Mouse (Mus musculus) heart, postnatal 14 days (tissue): ENCODE measurements around the gene Ugt1a10. TPM values are rescaled to one million over a fixed set of nuclear protein-coding genes. Genes with fewer than 3 reads are reported as not detected.

Experiments
- DNase-seq, 2 experiments: peaks; one replicate each; pipeline ENCODE4 v3.0.0; 2021 to 2022
- intact Hi-C: fragments of 180-260 bp; cut with DNase I; formaldehyde crosslinking; loops from one replicate; pipeline ENCODE4 v1.15.1; 2025
- microRNA-seq, 2 experiments: library from miRNA; unstranded; fragments of <30 nt; microRNA quantifications; one replicate each; pipeline ENCODE4 v1.2.0; 2021 to 2022
- total RNA-seq, 2 experiments: library from RNA; stranded (reverse); gene quantifications; 2 replicates each; pipeline ENCODE4 v1.2.3; 2021

Ugt1a10 gene
- total RNA-seq, 2 experiments from 2014 or later = not detected

DNA sequence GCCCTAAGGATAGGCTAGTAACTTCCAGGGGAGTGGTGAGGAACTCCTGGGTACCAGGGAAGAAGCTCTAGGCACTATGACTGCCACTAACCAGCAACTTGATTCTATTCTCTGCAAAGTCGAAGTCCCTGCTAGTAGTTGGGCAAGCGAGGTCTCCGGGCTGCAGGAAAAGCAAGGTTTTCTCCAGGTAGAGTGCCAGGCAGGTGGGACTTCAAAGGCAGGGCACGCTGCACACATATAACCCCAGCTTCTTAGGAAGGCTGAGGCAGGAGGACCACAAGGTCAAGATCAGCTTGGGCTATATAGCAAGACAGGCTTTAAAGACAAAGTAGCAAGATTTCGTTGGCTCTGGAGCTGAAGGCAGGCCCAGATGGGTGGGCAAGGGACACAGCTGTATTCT, 208.6 kb downstream of the Ugt1a10 start:
- intact Hi-C loops = no loop called here

DNA sequence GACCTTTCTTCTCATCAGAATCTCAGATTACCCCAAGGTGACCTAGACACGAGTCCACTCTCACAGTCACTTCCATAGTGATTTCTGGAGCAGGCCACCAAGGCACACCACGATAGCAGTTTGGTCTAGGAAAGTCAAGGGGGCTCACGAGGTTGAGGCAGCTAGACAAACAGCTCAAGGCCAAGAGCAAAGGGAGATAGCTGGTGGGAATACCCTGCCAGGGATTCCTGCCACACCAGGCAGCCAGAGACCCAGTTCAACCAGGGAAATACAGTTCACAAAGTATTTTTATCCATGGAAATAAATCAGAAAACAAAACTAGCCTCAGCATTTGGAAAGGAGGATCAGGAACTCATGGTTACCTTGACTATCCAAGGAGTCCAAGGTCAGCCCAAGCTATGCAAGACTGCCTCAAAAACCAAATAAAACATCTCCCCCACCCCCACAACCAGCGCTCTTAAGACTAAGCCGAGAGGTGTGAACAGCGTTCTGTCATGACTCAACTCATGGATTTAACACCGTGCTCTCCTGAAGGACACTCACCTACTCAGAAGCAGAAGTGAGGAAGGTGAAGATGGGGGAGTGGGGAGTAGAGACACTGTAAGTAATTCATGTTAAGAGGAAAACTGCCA, 209.2 kb downstream of the Ugt1a10 start:
- no peak for DNase-seq
- intact Hi-C loops = no loop called here

More for the DNA sequence above, 208.6 kb downstream of the Ugt1a10 start:
- DNase-seq = no peak

DNA sequence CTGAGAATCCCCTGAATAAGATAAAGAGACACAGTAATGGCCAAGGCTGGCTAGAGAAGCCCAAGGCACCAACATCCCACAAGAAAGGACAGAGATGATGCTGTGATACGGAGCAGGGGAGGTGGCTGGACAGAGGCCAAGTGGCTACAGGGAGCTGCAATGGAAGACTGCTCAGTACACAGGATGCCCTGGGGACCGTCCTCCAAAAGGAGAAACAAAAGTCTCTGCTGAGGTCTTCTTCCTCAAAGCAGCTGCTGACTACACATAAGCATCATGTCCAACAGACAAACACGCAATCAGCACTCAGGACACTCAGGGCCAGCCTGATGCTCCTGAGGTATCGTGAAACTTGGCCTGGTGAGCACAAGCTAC, 209.7 kb downstream of the Ugt1a10 start:
- intact Hi-C loops = no loop called here
- no peak for DNase-seq

DNA sequence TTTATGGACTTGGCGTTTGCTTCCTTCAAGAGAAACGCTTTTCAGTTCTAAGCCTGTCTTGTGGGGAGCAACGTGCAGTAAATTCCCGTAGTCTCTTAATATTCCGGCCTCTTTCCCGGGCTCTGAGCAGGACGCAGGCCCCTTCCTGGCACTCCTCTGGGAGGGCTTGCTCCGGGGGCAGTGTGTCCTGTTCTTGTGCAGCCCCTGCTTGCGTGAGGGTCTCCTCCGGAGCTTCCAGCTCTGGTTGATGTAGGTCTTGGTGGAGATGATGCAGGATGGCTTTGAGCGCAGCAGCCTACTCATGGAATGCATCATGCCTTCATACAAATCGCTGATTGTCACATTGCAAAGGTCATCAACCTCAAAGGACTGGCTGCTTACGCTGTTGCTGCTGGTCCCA, 210.9 kb downstream of the Ugt1a10 start:
- no peak for DNase-seq
- intact Hi-C loops = no loop called here

DNA sequence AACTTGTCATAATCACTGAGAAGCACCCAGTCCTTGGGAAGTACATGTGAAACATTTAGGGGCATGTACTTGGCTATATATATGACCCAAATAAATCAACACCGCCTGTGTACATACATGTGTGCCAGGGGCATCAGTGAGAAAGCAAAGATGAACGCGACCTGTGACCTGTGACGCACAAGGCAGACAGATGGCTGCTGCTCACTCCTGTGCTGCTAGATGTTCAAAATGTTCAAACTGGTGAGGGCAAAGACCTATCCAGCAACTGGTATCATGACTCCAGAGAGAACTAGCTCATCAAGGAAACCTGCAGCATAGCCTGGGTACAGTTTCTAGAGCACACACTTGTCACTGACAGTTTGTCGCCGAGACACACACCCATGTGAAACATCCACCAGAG, 212.3 kb downstream of the Ugt1a10 start:
- DNase-seq = no peak

DNA sequence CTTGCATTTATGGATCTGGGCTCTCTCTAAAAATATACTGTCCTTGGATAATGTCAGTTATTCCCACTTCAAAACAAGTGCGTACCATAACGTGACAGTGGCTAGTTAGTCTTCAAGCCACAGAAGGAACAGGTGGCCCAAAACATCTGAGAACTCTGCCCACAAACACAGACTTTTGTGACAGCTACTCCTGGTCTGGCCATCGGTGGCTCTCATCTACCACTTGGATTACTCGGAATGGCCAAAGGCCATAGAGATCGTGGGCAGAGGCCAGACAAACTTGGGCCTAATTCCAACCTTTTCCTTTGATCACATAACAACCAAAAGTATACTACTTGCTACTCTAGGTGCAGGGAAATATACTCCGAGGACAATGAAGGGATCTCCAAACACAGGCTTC, 212.9 kb downstream of the Ugt1a10 start:
- intact Hi-C loops = no loop called here
- no peak for DNase-seq

More for the DNA sequence above, 212.3 kb downstream of the Ugt1a10 start:
- intact Hi-C loops = no loop called here

Small RNAs within 50 kb of the gene (microRNA-seq; reads per million reads assigned to microRNA genes)
- 0 reads per million in 2 experiments for gene Gm25198

Other genes starting within 250 kb of the Ugt1a10 start
- gene Dgkd, start 202.1 kb upstream of the Ugt1a10 start, total RNA-seq = 10 to 100 TPM; 56.9 to 63.9 TPM
- gene Usp40, start 46.8 kb upstream of the Ugt1a10 start, total RNA-seq = 10 to 100 TPM; 17.2 to 22.7 TPM
- not detected for gene Ugt1a9, start 15.4 kb downstream of the Ugt1a10 start, total RNA-seq
- gene Ugt1a8, start 32.4 kb downstream of the Ugt1a10 start, total RNA-seq = not detected
- gene Ugt1a7c, start 39.7 kb downstream of the Ugt1a10 start, total RNA-seq = 1 to 10 TPM; 2.2 TPM
- gene Ugt1a6b, start 47.9 kb downstream of the Ugt1a10 start, total RNA-seq = under 1 TPM; 0.34 to 0.96 TPM
- gene Ugt1a6a, start 79.4 kb downstream of the Ugt1a10 start, total RNA-seq = 1 to 10 TPM; 3.8 to 5.7 TPM
- under 1 TPM; 0.34 to 0.50 TPM for gene Ugt1a5, start 110.6 kb downstream of the Ugt1a10 start, total RNA-seq
- gene Ugt1a2, start 145.2 kb downstream of the Ugt1a10 start, total RNA-seq = not detected
- under 1 TPM; 0.45 to 0.56 TPM for gene Dnajb3, start 150.4 kb downstream of the Ugt1a10 start, total RNA-seq
- gene Ugt1a1, start 156.6 kb downstream of the Ugt1a10 start, total RNA-seq = not detected
- gene Mroh2a, start 171.6 kb downstream of the Ugt1a10 start, total RNA-seq = under 1 TPM; 0.07 to 0.15 TPM
- gene Hjurp, start 222.2 kb downstream of the Ugt1a10 start, total RNA-seq = 10 to 100 TPM; 25.4 to 32.1 TPM
- not detected for gene Trpm8, start 222.3 kb downstream of the Ugt1a10 start, total RNA-seq